Mouse (Mus musculus): ENCODE measurements around the gene Ccdc105.

The Ccdc105 gene

GRCm38 (mm10) chr10:78752452-78753191 lies at the start of gene Ccdc105:
Ccdc105 (minus strand) TSS chr10:78753065.
- Histone ChIP-seq H3K27me3 (ENCODE audit: control insufficient read depth, insufficient read depth, low read length, poor library complexity, severe bottlenecking) (no peaks in the 10 kb centered on the region; the same call in none of the 2 replicates), H3K36me3 (ENCODE audit: control insufficient read depth, insufficient read depth, low read length, poor library complexity, severe bottlenecking) (no peaks in the 10 kb centered on the region)
- no peak for DNase-seq (ENCODE audit: low read depth, low spot score)

GRCm38 (mm10) chr10:78801449-78801848 lies 48.6 kb upstream of the Ccdc105 start:
- no peaks in the 10 kb centered on the region for H3K27me3 ChIP-seq (ENCODE audit: control insufficient read depth, insufficient read depth, low read length, poor library complexity, severe bottlenecking)
- no peaks in the 10 kb centered on the region for H3K36me3 ChIP-seq (ENCODE audit: control insufficient read depth, insufficient read depth, low read length, poor library complexity, severe bottlenecking)
- DNase-seq (ENCODE audit: low read depth, low spot score) = no peak

- DNase-seq (ENCODE audit: low read depth, low spot score) = no peak
- no peaks in the 10 kb centered on the region for H3K27me3 ChIP-seq (ENCODE audit: control insufficient read depth, insufficient read depth, low read length, poor library complexity, severe bottlenecking)
Observed at GRCm38 (mm10) chr10:78790561-78790960, 37.7 kb upstream of the Ccdc105 start.

GRCm38 (mm10) chr10:78787566-78788087 lies 34.8 kb upstream of the Ccdc105 start:
- H3K27me3 ChIP-seq (ENCODE audit: control insufficient read depth, insufficient read depth, low read length, poor library complexity, severe bottlenecking) = no peaks in the 10 kb centered on the region
- H3K36me3 ChIP-seq (ENCODE audit: control insufficient read depth, insufficient read depth, low read length, poor library complexity, severe bottlenecking) = no peaks in the 10 kb centered on the region
- DNase-seq (ENCODE audit: low read depth, low spot score) = no peak

More at GRCm38 (mm10) chr10:78790561-78790960, 37.7 kb upstream of the Ccdc105 start:
- no peaks in the 10 kb centered on the region for H3K36me3 ChIP-seq (ENCODE audit: control insufficient read depth, insufficient read depth, low read length, poor library complexity, severe bottlenecking)

- DNase-seq (ENCODE audit: low read depth, low spot score) = no peak
- Histone ChIP-seq H3K36me3 (ENCODE audit: control insufficient read depth, insufficient read depth, low read length, poor library complexity, severe bottlenecking) (no peaks in the 10 kb centered on the region), H3K27me3 (ENCODE audit: control insufficient read depth, insufficient read depth, low read length, poor library complexity, severe bottlenecking) (no peaks in the 10 kb centered on the region; the same call in none of the 2 replicates)
Observed at GRCm38 (mm10) chr10:78779981-78780651, 27.3 kb upstream of the Ccdc105 start, which contains the start of gene Slc1a6. Slc1a6 (plus strand) TSS chr10:78780496.

- H3K27me3 ChIP-seq (ENCODE audit: control insufficient read depth, insufficient read depth, low read length, poor library complexity, severe bottlenecking) = no peaks in the 10 kb centered on the region; the same call in none of the 2 replicates
- H3K36me3 ChIP-seq (ENCODE audit: control insufficient read depth, insufficient read depth, low read length, poor library complexity, severe bottlenecking) = no peaks in the 10 kb centered on the region
- no peak for DNase-seq (ENCODE audit: low read depth, low spot score)
Observed at GRCm38 (mm10) chr10:78779527-78779926, 26.7 kb upstream of the Ccdc105 start.

- Histone ChIP-seq H3K27me3 (ENCODE audit: control insufficient read depth, insufficient read depth, low read length, poor library complexity, severe bottlenecking) (no peaks in the 10 kb centered on the region; the same call in none of the 2 replicates), H3K36me3 (ENCODE audit: control insufficient read depth, insufficient read depth, low read length, poor library complexity, severe bottlenecking) (no peaks in the 10 kb centered on the region)
- DNase-seq (ENCODE audit: low read depth, low spot score) = no peak
Observed at GRCm38 (mm10) chr10:78775830-78776229, 23.0 kb upstream of the Ccdc105 start.

GRCm38 (mm10) chr10:78765570-78765969 lies 12.7 kb upstream of the Ccdc105 start:
- no peak for DNase-seq (ENCODE audit: low read depth, low spot score)
- Histone ChIP-seq H3K36me3 (ENCODE audit: control insufficient read depth, insufficient read depth, low read length, poor library complexity, severe bottlenecking) (no peaks in the 10 kb centered on the region), H3K27me3 (ENCODE audit: control insufficient read depth, insufficient read depth, low read length, poor library complexity, severe bottlenecking) (no peaks in the 10 kb centered on the region)

GRCm38 (mm10) chr10:78756021-78756420 lies 3.2 kb upstream of the Ccdc105 start:
- peak; percentile 55 for DNase-seq (ENCODE audit: low read depth, low spot score)
- Histone ChIP-seq H3K36me3 (ENCODE audit: control insufficient read depth, insufficient read depth, low read length, poor library complexity, severe bottlenecking) (no peaks in the 10 kb centered on the region), H3K27me3 (ENCODE audit: control insufficient read depth, insufficient read depth, low read length, poor library complexity, severe bottlenecking) (no peaks in the 10 kb centered on the region; the same call in 1 of the 2 replicates)

- H3K27me3 ChIP-seq (ENCODE audit: control insufficient read depth, insufficient read depth, low read length, poor library complexity, severe bottlenecking) = no peaks in the 10 kb centered on the region; the same call in none of the 2 replicates
- no peaks in the 10 kb centered on the region for H3K36me3 ChIP-seq (ENCODE audit: control insufficient read depth, insufficient read depth, low read length, poor library complexity, severe bottlenecking)
- DNase-seq (ENCODE audit: low read depth, low spot score) = no peak
Observed at GRCm38 (mm10) chr10:78748946-78749345, 3.9 kb downstream of the Ccdc105 start.

GRCm38 (mm10) chr10:78748161-78748560 lies 4.7 kb downstream of the Ccdc105 start:
- no peak for DNase-seq (ENCODE audit: low read depth, low spot score)
- no peaks in the 10 kb centered on the region for H3K36me3 ChIP-seq (ENCODE audit: control insufficient read depth, insufficient read depth, low read length, poor library complexity, severe bottlenecking)
- H3K27me3 ChIP-seq (ENCODE audit: control insufficient read depth, insufficient read depth, low read length, poor library complexity, severe bottlenecking) = no peaks in the 10 kb centered on the region; the same call in none of the 2 replicates

- no peaks in the 10 kb centered on the region; the same call in 1 of the 2 replicates for H3K27me3 ChIP-seq (ENCODE audit: control insufficient read depth, insufficient read depth, low read length, poor library complexity, severe bottlenecking)
- no peak for DNase-seq (ENCODE audit: low read depth, low spot score)
- no peaks in the 10 kb centered on the region for H3K36me3 ChIP-seq (ENCODE audit: control insufficient read depth, insufficient read depth, low read length, poor library complexity, severe bottlenecking)
Observed at GRCm38 (mm10) chr10:78747035-78747721, 5.7 kb downstream of the Ccdc105 start.

- Histone ChIP-seq H3K36me3 (ENCODE audit: control insufficient read depth, insufficient read depth, low read length, poor library complexity, severe bottlenecking) (no peaks in the 10 kb centered on the region), H3K27me3 (ENCODE audit: control insufficient read depth, insufficient read depth, low read length, poor library complexity, severe bottlenecking) (no peaks in the 10 kb centered on the region; the same call in 1 of the 2 replicates)
- no peak for DNase-seq (ENCODE audit: low read depth, low spot score)
Observed at GRCm38 (mm10) chr10:78745453-78746232, 7.2 kb downstream of the Ccdc105 start.

- DNase-seq (ENCODE audit: low read depth, low spot score) = no peak
- no peaks in the 10 kb centered on the region for H3K36me3 ChIP-seq (ENCODE audit: control insufficient read depth, insufficient read depth, low read length, poor library complexity, severe bottlenecking)
- H3K27me3 ChIP-seq (ENCODE audit: control insufficient read depth, insufficient read depth, low read length, poor library complexity, severe bottlenecking) = no peaks in the 10 kb centered on the region
Observed at GRCm38 (mm10) chr10:78743721-78744120, 9.1 kb downstream of the Ccdc105 start.
